Comparison of ENCODE assay signal across 21 mouse cellular contexts in the genomic region with DNA sequence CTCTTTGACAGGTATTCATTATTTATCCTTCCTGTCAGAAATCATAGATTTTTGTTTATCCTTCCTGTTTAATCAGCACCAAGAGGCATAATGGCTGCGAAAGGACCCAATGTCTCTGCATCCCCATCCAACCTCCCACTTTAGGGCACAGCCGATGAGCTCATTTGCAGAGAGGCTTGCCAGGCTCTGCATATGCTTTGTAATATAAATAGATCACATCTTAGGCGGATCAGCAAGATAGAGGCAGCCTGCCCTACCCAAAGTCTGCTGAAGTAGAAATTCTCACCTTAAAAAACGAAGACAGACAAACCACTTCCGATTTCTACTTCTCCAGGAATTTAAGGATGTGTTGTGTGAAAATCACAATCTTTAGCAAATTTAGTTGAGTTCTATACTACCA. TPM values are rescaled to one million over a fixed set of nuclear protein-coding genes. Genes with fewer than 3 reads are reported as not detected.
DNase-seq lines count a peak whose midpoint lies in the region; ATAC-seq and TF ChIP-seq lines count a peak whose summit lies in the region.
"Had no signal": no experiment of that assay in that cellular context is flagged by ENCODE, and none has a peak within 500 bp of the region (broad histone marks: within the 10 kb centered on the region; RNA-seq: fewer than 3 reads in every experiment).

No protein-coding gene starts in this region.

- H3K4me3 ChIP-seq in forebrain, postnatal 0 days (ENCODE audit: low read depth, low read length) = no peak overlapping the region
- no peak overlapping the region for H3K4me3 ChIP-seq in forebrain, embryonic 11.5 days (ENCODE audit: low read depth, low read length)
- no peak overlapping the region for H3K4me3 ChIP-seq in heart, embryonic 10.5 days
- H3K4me3 ChIP-seq: embryonic facial prominence, embryonic 12.5 days; hindbrain, embryonic 12.5 days; intestine, embryonic 15.5 days; liver, embryonic 13.5 days had no signal

- H3K36me3 ChIP-seq in forebrain, postnatal 0 days (ENCODE audit: insufficient read depth) = no peaks in the 10 kb centered on the region
- H3K36me3 ChIP-seq in forebrain, embryonic 11.5 days (ENCODE audit: control insufficient read depth, insufficient read depth, low read length) = no peaks in the 10 kb centered on the region
- no peaks in the 10 kb centered on the region for H3K36me3 ChIP-seq in heart, embryonic 10.5 days
- H3K36me3 ChIP-seq: embryonic facial prominence, embryonic 12.5 days; hindbrain, embryonic 12.5 days; intestine, embryonic 15.5 days; liver, embryonic 13.5 days had no signal

- H3K27me3 ChIP-seq in forebrain, postnatal 0 days (ENCODE audit: insufficient read depth, low read length) = no peaks in the 10 kb centered on the region
- H3K27me3 ChIP-seq in forebrain, embryonic 11.5 days (ENCODE audit: control insufficient read depth, insufficient read depth, low read length) = peaks cover 5% of the 10 kb centered on the region; the same call in 1 of the 2 replicates
- H3K27me3 ChIP-seq in heart, embryonic 10.5 days (ENCODE audit: insufficient read depth, poor library complexity, severe bottlenecking) = peaks cover 1% of the 10 kb centered on the region
- H3K27me3 ChIP-seq: CH12.LX; intestine, embryonic 15.5 days; liver, embryonic 13.5 days had no signal

- no peak overlapping the region for H3K27ac ChIP-seq in forebrain, postnatal 0 days (ENCODE audit: low read depth, low read length)
- H3K27ac ChIP-seq in forebrain, embryonic 11.5 days (ENCODE audit: low read depth, low read length) = no peak overlapping the region
- no peak overlapping the region for H3K27ac ChIP-seq in heart, embryonic 10.5 days
- H3K27ac ChIP-seq: embryonic facial prominence, embryonic 12.5 days; hindbrain, embryonic 12.5 days; intestine, embryonic 15.5 days; liver, embryonic 13.5 days had no signal

- peak; percentile 3 for DNase-seq in forebrain, postnatal 0 days
- DNase-seq in forebrain, embryonic 11.5 days (ENCODE audit: low spot score) = no peak
- peak; percentile 1 for DNase-seq in ZHBTc4 (ENCODE audit: low read depth, low spot score)
- peak; percentile 20 for DNase-seq in cerebellum, adult 9-11 months
- DNase-seq in left cerebral cortex, postnatal 25 days (ENCODE audit: low spot score in 2 of 2) = peak; percentile 28 to 71
- no peak for DNase-seq in adrenal gland, adult 2 months
- DNase-seq in heart, embryonic 10.5 days (ENCODE audit: low spot score) = no peak
- DNase-seq: heart, adult 11 months; kidney, postnatal 10 days; liver, embryonic 13.5 days; thymus, postnatal 14 days had no signal

- intact Hi-C loops in left cerebral cortex, postnatal 25 days (cut with DNase I) = no loop called here

- no peaks in the 10 kb centered on the region for H3K9me3 ChIP-seq in forebrain, postnatal 0 days (ENCODE audit: low read length)
- no peaks in the 10 kb centered on the region for H3K9me3 ChIP-seq in forebrain, embryonic 11.5 days (ENCODE audit: control insufficient read depth, low read length)
- H3K9me3 ChIP-seq in heart, embryonic 10.5 days = no peaks in the 10 kb centered on the region
- H3K9me3 ChIP-seq: embryonic facial prominence, embryonic 12.5 days; hindbrain, embryonic 12.5 days; intestine, embryonic 15.5 days; liver, embryonic 13.5 days had no signal

- no peak overlapping the region for H3K9ac ChIP-seq in forebrain, postnatal 0 days
- no peak overlapping the region for H3K9ac ChIP-seq in forebrain, embryonic 11.5 days (ENCODE audit: low read length)
- H3K9ac ChIP-seq: embryonic facial prominence, embryonic 12.5 days; hindbrain, embryonic 12.5 days; intestine, embryonic 15.5 days; liver, embryonic 13.5 days had no signal

- TF ChIP-seq CTCF in forebrain, postnatal 0 days (IDR thresholded peaks at IDR 0.05; ENCODE audit: low read depth) = no peak

- no peak overlapping the region for H3K4me2 ChIP-seq in forebrain, postnatal 0 days (ENCODE audit: low read depth)
- no peak overlapping the region for H3K4me2 ChIP-seq in forebrain, embryonic 11.5 days (ENCODE audit: low read depth, low read length, severe bottlenecking)
- H3K4me2 ChIP-seq: embryonic facial prominence, embryonic 12.5 days; hindbrain, embryonic 12.5 days; intestine, embryonic 15.5 days; liver, embryonic 13.5 days had no signal

- no peak for ATAC-seq in forebrain, postnatal 0 days
- no peak for ATAC-seq in forebrain, embryonic 11.5 days (replicated peaks; ENCODE audit: low FRiP score)
- no peak for ATAC-seq in megakaryocyte-erythroid progenitor cell, adult 5-6 weeks (replicated peaks; ENCODE audit: low FRiP score, low TSS enrichment, poor library complexity, severe bottlenecking)
- ATAC-seq: activated CD4-positive, CD25-positive, alpha-beta regulatory T cell, adult 4 months; intestine, embryonic 15.5 days; midbrain, embryonic 16.5 days had no signal

- H3K4me1 ChIP-seq in forebrain, postnatal 0 days (ENCODE audit: insufficient read depth) = no peaks in the 10 kb centered on the region
- no peaks in the 10 kb centered on the region for H3K4me1 ChIP-seq in forebrain, embryonic 11.5 days (replicated peaks; ENCODE audit: control insufficient read depth, insufficient read depth, low read length)
- H3K4me1 ChIP-seq in heart, embryonic 10.5 days = no peaks in the 10 kb centered on the region
- H3K4me1 ChIP-seq: embryonic facial prominence, embryonic 12.5 days; hindbrain, embryonic 12.5 days; intestine, embryonic 15.5 days; liver, embryonic 13.5 days had no signal

- 77% methylated on average over 5 of the region's 5 CpGs for whole genome bisulfite sequencing in forebrain, postnatal 0 days
- 89% methylated on average over 5 of the region's 5 CpGs for WGBS in forebrain, embryonic 11.5 days
- WGBS in heart, embryonic 10.5 days = 74% methylated on average over 5 of the region's 5 CpGs

RNA-seq across cellular contexts. Expression of gene Frmpd4, which starts 7.8 kb away (rescaled TPM):
- total RNA-seq in forebrain, postnatal 0 days (2014; rRNA removed) = 10.3 and 14.1 TPM in 2 replicates
- polyA plus RNA-seq in forebrain, postnatal 0 days (2015; fragmentation: Nextera tagmentation; extraction: Ambion mirVana) = 1.6 and 2.5 TPM in 2 replicates
- polyA plus RNA-seq in forebrain, embryonic 11.5 days (2014; fragmentation: Nextera tagmentation; extraction: Ambion mirVana) = 0.05 and 0.19 TPM in 2 replicates
- total RNA-seq in left cerebral cortex, postnatal 25 days (2021) = 10 to 100 TPM; 40.4 to 42.1 TPM
- not detected in 2 replicates for total RNA-seq in megakaryocyte-erythroid progenitor cell, adult 5-6 weeks (2014; fragmentation: Nextera tagmentation)
- total RNA-seq in megakaryocyte-erythroid progenitor cell, adult 5-6 weeks (2017) = not detected in 2 replicates
- total RNA-seq in adrenal gland, adult 2 months (2021) = 1 to 10 TPM; 3.9 to 4.4 TPM
- 0.49 and 0.64 TPM in 2 replicates for polyA plus RNA-seq in adrenal gland, adult 2 months (2012; rRNA removed)
- 0.05 TPM in 1 of 2 replicates, not detected in the other for polyA plus RNA-seq in heart, embryonic 10.5 days (2016; fragmentation: Nextera tagmentation; extraction: Ambion mirVana)
- total RNA-seq: CH12.LX; common myeloid progenitor, adult 5-6 weeks; megakaryocyte progenitor cell, adult 5-6 weeks had no signal
- polyA plus RNA-seq: heart, embryonic 16.5 days; liver, embryonic 13.5 days had no signal

Comparison
In these comparisons a context has a peak if more than half of its experiments do, and no peak if none do; other contexts are left out.
1. DNase-seq: peak in forebrain, postnatal 0 days (single experiment), ZHBTc4 (single experiment), cerebellum, adult 9-11 months (single experiment) and left cerebral cortex, postnatal 25 days (2 of 2); none in forebrain, embryonic 11.5 days (single experiment), adrenal gland, adult 2 months (single experiment) and heart, embryonic 10.5 days (single experiment).
2. RNA of gene Frmpd4, which starts 7.8 kb away (total RNA-seq): 40.4 to 42.1 TPM in left cerebral cortex, postnatal 25 days, 10.3 to 14.1 TPM in forebrain, postnatal 0 days and 3.9 to 4.4 TPM in adrenal gland, adult 2 months; not detected in megakaryocyte-erythroid progenitor cell, adult 5-6 weeks; every median in the first group is over 4 times any median in the second.